Mouse (Mus musculus): ENCODE measurements at regions not wholly inside any gene's neighbourhood (a gene's known extent, or its start where the extent isn't known, plus 50 kb on each side); places are given as distances from the start of the nearest gene placed in this dataset.

DNA sequence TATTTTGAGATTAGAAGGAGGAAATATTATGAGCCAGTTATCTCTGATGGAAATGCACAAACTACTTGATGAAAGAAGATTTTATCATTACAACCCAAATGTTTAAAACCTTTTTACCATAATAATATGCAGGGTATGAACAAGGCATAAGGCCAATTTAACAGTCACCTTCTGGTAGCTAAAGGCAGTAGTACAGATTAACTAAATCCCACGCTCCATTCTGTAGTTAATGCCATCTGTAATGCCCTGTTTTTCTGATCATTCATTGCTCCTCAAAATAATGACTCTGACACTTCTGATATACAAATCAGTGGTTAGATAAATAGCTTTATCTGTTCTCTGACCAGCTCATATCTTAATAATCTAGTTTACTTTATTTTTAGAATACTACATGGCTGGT, 987.8 kb downstream of the Pcdh7 start:
- no peak for DNase-seq

DNA sequence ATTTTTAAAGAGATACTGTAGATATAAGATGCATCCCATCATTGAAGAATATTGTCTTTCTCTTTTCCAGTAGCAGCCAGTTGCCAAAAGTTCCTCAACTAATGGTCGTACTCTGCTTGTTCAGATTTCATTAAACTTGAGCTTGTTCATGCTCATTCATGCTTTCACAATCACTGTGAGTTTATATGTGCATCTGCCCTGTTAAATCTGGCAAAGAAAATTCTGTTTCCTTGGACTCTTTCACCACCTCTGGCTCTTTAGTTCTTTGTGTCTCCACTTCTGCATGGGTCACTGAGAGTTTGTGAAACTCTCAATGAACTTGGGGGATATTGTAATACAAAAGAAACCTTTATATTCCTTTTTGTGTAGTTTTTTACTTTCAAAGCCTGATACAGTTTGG, 994.6 kb downstream of the Pcdh7 start:
- DNase-seq = no peak

DNA sequence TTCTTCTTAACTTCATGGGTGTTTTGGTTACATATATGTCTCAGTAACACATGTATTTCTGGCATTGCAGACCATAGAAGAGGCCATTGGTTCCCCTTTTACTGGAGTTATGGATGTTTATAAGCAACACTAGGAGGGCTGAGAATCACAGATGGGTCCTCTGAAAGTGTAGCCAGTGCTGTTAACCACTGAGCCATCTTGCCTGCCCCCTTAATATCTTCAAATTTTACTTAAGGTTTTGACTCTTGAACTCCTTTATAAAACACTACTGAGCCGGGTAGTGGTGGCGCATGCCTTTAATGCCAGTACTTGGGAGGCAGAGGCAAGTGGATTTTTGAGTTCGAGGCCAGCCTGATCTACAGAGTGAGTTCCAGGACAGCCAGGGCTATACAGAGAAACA, 1015.6 kb downstream of the Pcdh7 start:
- no peak for DNase-seq

DNA sequence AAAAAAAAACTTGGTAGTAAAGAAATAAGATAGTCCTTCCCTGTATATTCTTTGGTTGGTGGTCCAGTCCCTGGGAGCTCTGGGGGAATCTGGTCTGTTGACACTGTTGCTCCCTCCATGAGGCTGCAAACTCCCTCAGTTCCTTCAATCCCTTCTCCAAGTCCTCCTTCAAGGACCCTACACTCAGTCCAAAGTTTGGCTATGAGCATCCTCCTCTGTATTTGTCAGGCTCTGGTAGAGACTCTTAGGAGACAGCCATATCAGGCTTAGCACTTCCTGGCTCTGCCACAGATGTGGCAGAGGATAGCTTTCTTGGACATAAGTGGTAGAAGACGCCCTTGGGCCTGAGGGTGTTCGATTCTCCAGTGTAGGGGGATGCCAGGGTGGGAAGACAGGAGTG, 1016.2 kb downstream of the Pcdh7 start:
- DNase-seq = no peak

DNA sequence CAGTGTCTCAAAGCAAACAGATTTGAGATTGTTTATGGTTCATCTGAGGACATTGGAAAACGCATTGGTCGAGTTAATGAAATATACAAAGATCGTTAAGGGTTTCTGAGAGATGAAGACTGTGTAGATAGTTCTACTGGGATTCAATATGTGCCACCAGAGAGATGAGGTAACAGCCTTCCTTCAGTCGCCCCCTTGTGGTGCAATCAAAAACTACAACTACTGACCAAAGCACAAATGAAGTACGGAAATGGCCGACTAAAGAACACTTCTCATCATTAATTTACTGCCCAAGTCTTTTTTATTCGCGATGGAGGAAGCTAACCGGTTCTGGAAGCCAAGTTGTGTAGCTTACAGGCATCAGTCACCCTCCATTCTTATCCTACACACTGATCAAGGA, 1018.8 kb downstream of the Pcdh7 start:
- peak; percentile 47 for DNase-seq

DNA sequence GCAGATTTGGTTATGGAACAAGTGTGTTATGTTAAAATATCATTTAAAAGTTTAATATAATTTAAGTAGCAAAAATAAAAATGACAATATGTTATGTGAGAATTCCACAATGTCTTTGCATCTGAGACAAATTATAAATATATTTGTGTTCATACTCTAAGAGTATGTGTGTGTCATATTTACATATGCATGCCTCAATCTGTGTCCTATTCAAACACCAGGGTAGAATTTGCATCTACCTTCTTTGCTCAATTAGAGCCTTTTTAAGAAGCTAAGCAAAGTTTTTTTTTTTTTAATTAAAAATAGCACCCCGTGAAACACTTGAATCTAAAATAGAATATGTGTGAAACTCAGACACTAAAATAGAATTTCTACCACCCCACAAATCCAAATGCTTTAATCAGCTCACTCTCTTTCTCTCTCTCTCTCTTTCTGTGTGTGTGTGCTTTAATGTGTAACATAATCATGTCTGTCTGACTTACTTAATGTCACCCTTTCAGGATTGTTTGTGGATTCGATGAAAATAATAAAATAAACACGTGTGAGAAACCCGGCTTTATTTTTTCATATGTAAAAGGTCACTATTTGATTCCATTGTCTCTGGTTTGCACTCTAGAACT, 1019.6 kb downstream of the Pcdh7 start:
- DNase-seq = no peak

DNA sequence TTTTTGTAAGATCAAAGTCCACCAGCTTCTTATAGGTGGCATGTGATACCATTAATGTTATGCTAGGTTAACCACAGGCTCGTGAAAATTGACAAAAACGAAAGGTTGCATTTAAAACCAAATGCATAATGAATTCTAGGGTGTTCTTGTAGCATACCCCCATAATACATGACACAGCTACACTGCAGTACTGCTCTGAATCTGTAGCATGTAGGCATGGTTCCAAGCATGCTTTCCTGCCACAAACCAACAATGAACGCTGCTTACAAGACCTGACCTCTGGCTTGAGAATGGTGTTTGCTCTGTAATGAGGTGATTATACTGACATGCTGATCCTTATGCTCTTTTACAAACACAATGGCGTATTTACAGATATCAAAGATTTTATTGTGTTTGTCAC, 1020.3 kb downstream of the Pcdh7 start:
- DNase-seq = no peak

DNA sequence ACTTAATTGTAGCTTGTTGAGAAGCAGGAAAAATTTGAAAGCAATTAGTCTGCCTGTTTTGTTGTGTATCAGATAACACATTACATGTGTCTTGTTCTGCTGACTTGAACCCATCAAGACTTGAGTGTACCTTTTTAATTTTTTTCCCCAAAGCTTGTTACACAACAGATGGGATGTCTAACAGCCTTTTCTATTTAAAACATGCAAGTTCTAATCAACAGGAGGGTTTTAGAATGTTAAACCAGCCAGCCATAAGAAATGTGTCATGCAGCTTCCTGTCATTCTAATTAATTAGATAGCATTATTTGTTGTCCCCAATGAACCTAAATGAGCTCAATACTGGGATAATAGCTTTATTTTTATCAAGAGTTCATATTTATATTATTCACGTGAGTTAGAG, 1023.0 kb downstream of the Pcdh7 start:
- DNase-seq = no peak

DNA sequence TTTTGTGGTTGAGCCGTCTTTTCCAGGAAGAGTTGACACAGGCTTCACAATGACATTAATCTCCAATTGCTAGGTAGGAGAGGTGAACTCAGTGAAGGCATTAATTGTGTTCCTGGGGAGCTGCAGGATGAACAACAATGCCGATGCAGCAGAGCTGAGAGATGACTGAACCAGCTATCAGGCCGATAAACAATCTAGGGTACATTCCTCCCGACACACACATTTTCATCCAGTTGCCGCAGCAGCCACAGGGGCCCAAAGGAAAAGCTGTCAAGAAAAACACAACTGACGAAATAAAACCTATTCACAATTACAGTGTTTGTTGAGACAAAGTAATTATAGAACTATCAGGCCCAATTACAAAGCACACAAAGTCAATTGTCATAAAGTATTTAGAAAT, 1029.9 kb downstream of the Pcdh7 start:
- no peak for DNase-seq

DNA sequence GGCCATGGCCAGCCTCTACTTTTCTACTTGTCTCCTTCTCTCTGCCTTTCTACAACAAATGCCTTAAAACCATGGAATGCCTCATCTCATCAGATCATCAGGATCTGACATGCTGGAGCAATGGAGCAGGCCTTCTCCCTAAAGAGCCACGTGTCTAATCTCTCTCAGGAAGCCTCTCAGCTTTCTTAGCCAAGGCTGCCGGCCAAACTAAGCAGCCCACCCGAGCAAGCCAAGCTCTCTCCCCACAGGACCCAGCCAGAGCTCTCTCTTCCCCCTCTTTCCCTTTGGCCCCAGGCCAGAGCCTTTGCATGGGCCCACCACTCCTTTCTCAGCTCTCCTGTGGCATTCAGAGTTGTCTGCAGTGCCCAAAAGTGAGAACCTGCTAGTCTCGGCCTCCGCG, 1034.0 kb downstream of the Pcdh7 start:
- no peak for DNase-seq
